In the genomic region with DNA sequence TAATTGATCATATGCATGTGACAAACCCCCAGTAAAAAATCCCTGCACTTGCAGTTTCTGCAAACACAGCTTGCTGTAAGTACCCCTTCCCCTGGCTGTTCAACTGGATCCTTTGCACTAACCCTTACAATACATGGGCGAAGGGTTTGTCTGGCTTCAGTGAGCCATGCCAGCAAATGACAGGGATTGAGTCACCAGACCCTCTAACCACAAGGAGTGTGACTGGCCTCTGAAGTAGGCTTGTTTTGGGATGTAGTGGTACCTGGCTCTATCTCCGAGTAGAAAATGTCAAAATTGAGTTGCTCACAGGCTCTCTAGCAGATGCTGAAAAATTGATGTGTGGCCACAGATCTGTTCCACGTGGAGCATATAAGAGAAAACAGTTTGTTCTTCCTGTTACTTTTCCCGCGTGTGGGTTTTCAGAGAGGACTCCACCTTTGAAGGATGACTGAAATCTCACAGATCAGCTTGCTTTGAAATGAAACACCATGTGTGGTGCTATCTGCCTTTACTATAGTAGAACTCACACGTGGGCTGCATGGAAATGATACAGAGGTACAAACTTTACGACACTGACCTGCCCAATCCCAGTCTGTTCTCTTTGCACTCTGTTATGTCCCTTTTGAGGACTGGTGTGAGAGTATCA, we compare ENCODE assay signal across 20 mouse cellular contexts.
"Had no signal": no experiment of that assay in that cellular context is flagged by ENCODE, and none has a peak within 500 bp of the region (broad histone marks: within the 10 kb centered on the region; RNA-seq: fewer than 3 reads in every experiment).

No protein-coding gene starts in this region.

- H3K36me3 ChIP-seq: lung, embryonic 15.5 days; midbrain, embryonic 12.5 days; neural tube, embryonic 13.5 days; neural tube, embryonic 15.5 days; stomach, embryonic 15.5 days had no signal

- H3K9ac ChIP-seq: liver, postnatal 0 days; lung, embryonic 15.5 days; midbrain, embryonic 12.5 days; neural tube, embryonic 13.5 days; neural tube, embryonic 15.5 days; stomach, embryonic 15.5 days had no signal

- DNase-seq: liver, postnatal 0 days; lung, adult 2 months; lung, postnatal 14 days; lung, postnatal 36 days; midbrain, embryonic 14.5 days; right cerebral cortex, postnatal 14 days; thymus, adult 2 months; thymus, postnatal 25 days; thymus, postnatal 4 days had no signal

- H3K27ac ChIP-seq: lung, embryonic 15.5 days; macrophage; midbrain, embryonic 12.5 days; neural tube, embryonic 13.5 days; neural tube, embryonic 15.5 days; stomach, embryonic 15.5 days; stomach, postnatal 0 days had no signal

- H3K4me2 ChIP-seq: lung, embryonic 15.5 days; midbrain, embryonic 12.5 days; neural tube, embryonic 13.5 days; neural tube, embryonic 15.5 days; stomach, embryonic 15.5 days had no signal

- ATAC-seq: liver, postnatal 0 days; lung, postnatal 0 days; midbrain, embryonic 16.5 days had no signal

- H3K4me3 ChIP-seq: lung, embryonic 15.5 days; megakaryocyte, embryonic 14.5 days; midbrain, embryonic 12.5 days; myocyte; neural tube, embryonic 13.5 days; neural tube, embryonic 15.5 days; stomach, embryonic 15.5 days had no signal

- H3K27me3 ChIP-seq: lung, embryonic 15.5 days; megakaryocyte, embryonic 14.5 days; midbrain, embryonic 12.5 days; neural tube, embryonic 13.5 days; neural tube, embryonic 15.5 days; stomach, embryonic 15.5 days had no signal

- H3K9me3 ChIP-seq: lung, embryonic 15.5 days; midbrain, embryonic 12.5 days; neural tube, embryonic 13.5 days; neural tube, embryonic 15.5 days; stomach, embryonic 15.5 days had no signal

- H3K4me1 ChIP-seq: lung, embryonic 15.5 days; midbrain, embryonic 12.5 days; neural tube, embryonic 13.5 days; neural tube, embryonic 15.5 days; stomach, embryonic 15.5 days had no signal
